Mouse (Mus musculus): ENCODE measurements at regions not wholly inside any gene's neighbourhood (a gene's known extent, or its start where the extent isn't known, plus 50 kb on each side); places are given as distances from the start of the nearest gene placed in this dataset.
A peak's percentile ranks its signal among the peaks of the same experiment; 100 is the strongest.

DNA sequence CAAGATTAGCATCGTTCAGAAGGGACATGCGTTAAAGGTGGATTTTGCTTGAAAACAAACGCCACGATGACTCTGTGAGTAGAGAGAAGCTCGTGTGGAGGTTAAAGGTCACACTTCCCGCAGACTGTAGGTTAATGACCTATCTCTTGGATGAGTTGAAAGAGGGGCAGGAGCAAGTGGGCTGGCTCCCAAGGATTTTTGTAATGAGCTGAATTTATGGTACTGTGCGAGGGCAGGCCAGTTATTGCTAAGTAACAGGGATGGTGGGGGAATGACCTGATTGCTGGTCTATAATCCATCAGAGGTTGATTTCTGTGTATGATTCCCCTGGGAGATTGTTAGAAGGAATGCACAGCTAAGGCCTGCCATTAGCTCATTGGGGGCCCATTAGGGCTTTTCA, 135.6 kb downstream of the Bach1 start:
- no peaks in the 10 kb centered on the region for H3K27me3 ChIP-seq (ENCODE audit: insufficient read depth, low read length)
- DNase-seq (no peak), ATAC-seq (no peak)
- H3K4me1 ChIP-seq (ENCODE audit: insufficient read depth), result no peaks in the 10 kb centered on the region
- no peak overlapping the region for H3K4me2 ChIP-seq (ENCODE audit: low read depth)
- no peak overlapping the region for H3K27ac ChIP-seq (ENCODE audit: low read depth, low read length)
- no peaks in the 10 kb centered on the region for H3K9me3 ChIP-seq (ENCODE audit: low read length)
- no peak for TF ChIP-seq CTCF (IDR thresholded peaks at IDR 0.05; ENCODE audit: low read depth)
- no peak overlapping the region for H3K4me3 ChIP-seq (ENCODE audit: low read depth, low read length)
- no peaks in the 10 kb centered on the region for H3K36me3 ChIP-seq (ENCODE audit: insufficient read depth)
- no peak overlapping the region for H3K9ac ChIP-seq
- WGBS, result 40% methylated on average over 7 of the region's 7 CpGs

DNA sequence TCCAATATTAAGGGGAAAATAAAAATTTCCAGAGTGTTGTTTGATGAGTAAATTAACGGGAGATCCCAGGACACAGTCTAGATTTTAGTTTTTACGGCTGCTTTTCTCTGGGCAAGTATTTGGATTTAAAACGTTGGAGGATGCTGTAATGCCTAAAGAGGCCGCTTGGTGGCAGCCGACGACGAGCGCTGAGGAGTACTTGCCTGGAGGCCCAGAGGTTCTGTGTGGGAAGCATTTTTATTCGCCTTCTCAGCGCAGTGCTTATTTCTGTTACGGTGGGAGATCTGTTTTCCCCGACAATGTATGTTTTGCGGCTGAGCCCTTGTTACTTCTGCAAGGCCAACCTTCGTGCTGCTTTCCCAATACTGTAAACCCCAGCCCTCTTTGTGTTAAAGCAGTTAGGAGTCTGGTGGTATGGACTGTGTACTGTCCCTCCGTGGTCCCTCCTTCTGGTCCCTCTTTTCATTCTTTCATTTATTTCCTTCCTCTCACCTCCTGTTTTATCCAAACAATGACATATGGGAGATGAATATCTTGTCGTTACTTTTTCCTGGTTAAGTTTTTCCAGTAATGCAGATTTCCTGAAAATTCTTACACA, 142.3 kb downstream of the Bach1 start:
- Histone ChIP-seq H3K9ac (0 out of 2 replicates have a peak overlapping the region, but pooled peaks have one; percentile 18), H3K27me3 (ENCODE audit: insufficient read depth, low read length) (no peaks in the 10 kb centered on the region), H3K4me2 (ENCODE audit: low read depth) (peak overlapping the region; percentile 41), H3K36me3 (ENCODE audit: insufficient read depth) (no peaks in the 10 kb centered on the region), H3K4me3 (ENCODE audit: low read depth, low read length) (no peak overlapping the region), H3K27ac (ENCODE audit: low read depth, low read length) (no peak overlapping the region), H3K9me3 (ENCODE audit: low read length) (no peaks in the 10 kb centered on the region), H3K4me1 (ENCODE audit: insufficient read depth) (no peaks in the 10 kb centered on the region)
- peak; percentile 93 for ATAC-seq
- DNase-seq, result peak; percentile 91
- 10% methylated on average over 16 of the region's 16 CpGs for WGBS
- peak; percentile 91 for TF ChIP-seq CTCF (IDR thresholded peaks at IDR 0.05; ENCODE audit: low read depth)

Measured in forebrain, postnatal 0 days (tissue).